Mouse (Mus musculus): Measurements from ENCODE around the gene Alpi. TPM values are rescaled to one million over a fixed set of nuclear protein-coding genes. Genes with fewer than 3 reads are reported as not detected.
A peak's percentile ranks its signal among the peaks of the same experiment; 100 is the strongest.

The Alpi gene
- polyA plus RNA-seq (2015; fragmentation: Nextera tagmentation; extraction: Ambion mirVana), result 0.72 TPM in 1 of 2 replicates, not detected in the other

DNA sequence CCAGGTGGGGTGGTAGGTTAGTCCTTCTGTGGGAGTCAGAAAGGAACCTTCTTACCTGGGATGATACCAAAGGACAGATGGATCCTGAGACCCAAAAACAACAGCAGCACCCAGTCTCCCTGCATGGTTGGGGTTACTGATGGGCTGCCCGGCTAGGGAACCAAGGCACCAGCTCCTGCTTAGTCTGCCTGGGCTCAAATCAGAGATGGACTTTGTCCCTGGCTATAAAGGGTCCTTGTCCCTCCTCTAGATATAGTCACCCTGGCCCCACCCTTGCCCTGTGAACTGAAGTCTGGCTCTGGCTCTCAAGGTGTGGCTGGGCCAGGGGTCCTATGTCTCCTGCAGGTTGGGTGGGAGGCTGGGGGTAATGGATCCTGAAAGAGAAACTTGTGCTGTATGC, at the start of gene Alpi:
TSS of gene Alpi (minus strand) at position 196 of the 400 bp plus-strand sequence.
- Histone ChIP-seq H3K9me3 (replicated peaks) (no peaks in the 10 kb centered on the region), H3K4me1 (peaks cover 5% of the 10 kb centered on the region; the same call in 1 of the 2 replicates), H3K4me2 (no peak within 1 kb of the TSS), H3K36me3 (no peaks in the 10 kb centered on the region), H3K27ac (replicated peaks) (no peak within 1 kb of the TSS), H3K9ac (replicated peaks) (no peak within 1 kb of the TSS), H3K4me3 (replicated peaks) (no peak within 1 kb of the TSS), H3K27me3 (replicated peaks) (peaks cover 5% of the 10 kb centered on the region; the same call in 1 of the 2 replicates)
- 95% methylated on average over 1 of the region's 1 CpGs for WGBS
- ATAC-seq (ENCODE audit: low FRiP score), result no peak

DNA sequence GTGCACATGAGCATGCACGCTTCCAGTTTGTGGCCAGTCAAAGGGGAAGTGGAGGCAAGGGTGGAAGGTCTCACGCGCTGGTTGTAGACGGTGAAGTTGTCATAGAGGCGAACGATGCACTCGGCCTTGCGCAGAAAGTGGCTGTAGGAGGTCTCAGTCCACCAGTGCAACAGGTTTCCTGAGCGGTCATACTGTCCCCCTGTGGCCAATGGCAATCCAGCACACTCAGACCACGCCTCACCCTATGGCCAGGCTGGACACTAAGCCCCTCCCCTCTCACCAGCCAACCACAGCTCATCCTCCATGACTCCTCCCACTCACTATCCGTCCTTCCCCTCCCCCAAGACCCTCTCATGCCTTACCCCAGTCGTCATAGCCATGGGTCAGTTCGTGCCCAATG, 48.0 kb upstream of the Alpi start:
- peaks cover 59% of the 10 kb centered on the region for H3K27me3 ChIP-seq (replicated peaks)
- H3K4me3 ChIP-seq (replicated peaks), result no peak overlapping the region
- no peaks in the 10 kb centered on the region for H3K9me3 ChIP-seq (replicated peaks)
- H3K27ac ChIP-seq (replicated peaks), result no peak overlapping the region
- WGBS, result 31% methylated on average over 13 of the region's 13 CpGs
- no peak overlapping the region for H3K9ac ChIP-seq (replicated peaks)
- no peak overlapping the region for H3K4me2 ChIP-seq
- no peak for ATAC-seq (ENCODE audit: low FRiP score)
- no peaks in the 10 kb centered on the region for H3K36me3 ChIP-seq
- H3K4me1 ChIP-seq, result peaks cover 15% of the 10 kb centered on the region

DNA sequence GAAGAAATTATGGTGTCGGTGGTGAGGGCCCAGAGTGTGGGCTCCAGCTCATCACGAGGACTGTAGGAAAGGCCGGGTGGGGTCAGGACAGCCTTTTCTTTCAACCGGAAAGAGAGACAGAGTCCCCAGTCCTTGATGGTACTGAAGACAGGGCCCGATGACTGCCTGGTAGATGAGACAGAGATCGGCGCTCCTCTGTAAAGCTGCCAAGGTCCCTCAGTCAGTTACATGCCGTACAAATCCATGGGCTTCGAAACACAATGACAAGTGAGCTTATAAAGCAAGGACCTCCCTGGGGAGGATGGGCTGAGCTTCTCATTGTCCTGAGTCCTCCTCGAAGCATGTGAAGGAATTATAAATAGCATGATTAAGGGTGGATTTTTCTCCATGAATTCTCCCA, 41.7 kb upstream of the Alpi start:
- H3K9ac ChIP-seq (replicated peaks), result no peak overlapping the region
- 51% methylated on average over 10 of the region's 10 CpGs for WGBS
- H3K4me1 ChIP-seq, result peaks cover 25% of the 10 kb centered on the region

DNA sequence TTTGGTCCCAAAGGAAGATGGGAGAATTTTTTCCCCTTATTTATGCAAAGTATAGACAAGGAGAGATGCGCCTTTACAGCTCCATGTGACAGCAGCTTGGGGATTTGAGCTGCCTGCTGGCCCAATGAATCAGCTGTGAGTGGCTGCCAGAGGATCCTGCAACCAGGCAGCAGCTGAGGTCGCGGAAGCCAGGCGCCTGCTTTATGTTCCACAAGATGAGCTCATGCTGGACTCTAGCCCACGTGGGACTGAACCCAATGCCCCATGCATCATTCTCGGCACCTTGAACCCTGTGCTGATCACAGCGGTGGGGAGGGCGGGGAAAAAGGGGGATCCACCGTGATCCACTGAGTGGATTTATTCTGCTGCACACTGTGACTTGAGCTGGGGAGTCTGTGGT, 41.0 kb upstream of the Alpi start:
- Histone ChIP-seq H3K27ac (replicated peaks) (peak overlapping the region; percentile 54; the same call in 1 of the 2 replicates), H3K9ac (replicated peaks) (no peak overlapping the region), H3K9me3 (replicated peaks) (no peaks in the 10 kb centered on the region), H3K4me1 (peaks cover 25% of the 10 kb centered on the region), H3K27me3 (replicated peaks) (0 out of 2 replicates have a peak, but pooled peaks cover 5% of the 10 kb centered on the region), H3K4me3 (replicated peaks) (no peak overlapping the region), H3K36me3 (no peaks in the 10 kb centered on the region), H3K4me2 (no peak overlapping the region)
- 24% methylated on average over 9 of the region's 9 CpGs for WGBS
- ATAC-seq (ENCODE audit: low FRiP score), result peak; percentile 79

More for the DNA sequence above, 41.7 kb upstream of the Alpi start:
- 0 out of 2 replicates have a peak overlapping the region, but pooled peaks have one; percentile 54 for H3K27ac ChIP-seq (replicated peaks)
- H3K36me3 ChIP-seq, result no peaks in the 10 kb centered on the region
- peak; percentile 30; the same call in 1 of the 2 replicates for ATAC-seq (ENCODE audit: low FRiP score)
- H3K27me3 ChIP-seq (replicated peaks), result 0 out of 2 replicates have a peak, but pooled peaks cover 8% of the 10 kb centered on the region
- H3K4me2 ChIP-seq, result no peak overlapping the region
- H3K9me3 ChIP-seq (replicated peaks), result no peaks in the 10 kb centered on the region
- no peak overlapping the region for H3K4me3 ChIP-seq (replicated peaks)

DNA sequence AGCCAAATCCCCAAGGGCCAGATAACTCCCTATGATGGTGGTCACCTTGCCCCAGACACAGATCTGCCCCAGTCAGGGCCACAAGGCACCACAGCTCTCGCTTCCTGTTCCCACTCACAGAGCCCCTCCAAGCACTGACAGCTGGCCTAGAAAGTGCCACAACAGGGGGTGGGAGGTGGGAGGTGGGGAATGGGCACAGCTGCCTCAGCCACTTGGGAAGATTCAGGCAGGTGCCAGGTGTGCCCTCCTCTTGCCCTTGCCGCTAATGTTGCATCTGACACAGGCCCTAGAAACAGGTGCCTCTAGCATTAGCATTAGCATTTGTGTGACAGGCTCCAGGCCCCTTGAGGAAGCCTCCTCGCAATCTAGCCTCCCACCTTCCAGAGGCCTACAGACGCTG, 40.1 kb upstream of the Alpi start:
- 55% methylated on average over 4 of the region's 4 CpGs for WGBS
- Histone ChIP-seq H3K36me3 (no peaks in the 10 kb centered on the region), H3K9me3 (replicated peaks) (no peaks in the 10 kb centered on the region), H3K4me1 (peaks cover 25% of the 10 kb centered on the region), H3K4me2 (no peak overlapping the region), H3K27me3 (replicated peaks) (0 out of 2 replicates have a peak, but pooled peaks cover 5% of the 10 kb centered on the region), H3K9ac (replicated peaks) (no peak overlapping the region), H3K4me3 (replicated peaks) (no peak overlapping the region), H3K27ac (replicated peaks) (no peak overlapping the region)
- no peak for ATAC-seq (ENCODE audit: low FRiP score)

DNA sequence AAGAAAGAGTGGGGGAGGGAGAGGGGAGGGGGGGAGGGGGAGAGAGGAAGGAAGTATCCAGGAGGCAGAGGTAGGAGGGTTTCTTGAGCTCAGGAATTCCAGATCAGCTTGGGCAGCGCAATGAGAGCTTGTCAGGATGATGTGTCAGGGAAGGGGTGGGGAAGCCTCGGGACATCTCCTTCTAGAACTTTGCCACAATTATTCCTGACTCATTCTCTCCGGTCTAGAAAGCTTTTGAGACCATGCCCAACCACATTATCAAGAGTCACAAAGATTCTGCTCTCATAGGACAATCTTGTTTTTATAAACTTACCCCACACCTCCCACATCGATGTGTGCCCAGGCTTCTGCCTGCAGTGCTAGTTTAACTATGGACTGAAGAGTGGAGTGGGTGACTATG, 30.4 kb upstream of the Alpi start:
- no peaks in the 10 kb centered on the region for H3K9me3 ChIP-seq (replicated peaks)
- H3K36me3 ChIP-seq, result no peaks in the 10 kb centered on the region
- H3K4me3 ChIP-seq (replicated peaks), result no peak overlapping the region
- no peak overlapping the region for H3K9ac ChIP-seq (replicated peaks)
- H3K4me2 ChIP-seq, result no peak overlapping the region
- no peak overlapping the region for H3K27ac ChIP-seq (replicated peaks)
- H3K27me3 ChIP-seq (replicated peaks), result peaks cover 24% of the 10 kb centered on the region
- 87% methylated on average over 4 of the region's 4 CpGs for WGBS
- H3K4me1 ChIP-seq, result peaks cover 5% of the 10 kb centered on the region
- ATAC-seq (ENCODE audit: low FRiP score), result no peak

DNA sequence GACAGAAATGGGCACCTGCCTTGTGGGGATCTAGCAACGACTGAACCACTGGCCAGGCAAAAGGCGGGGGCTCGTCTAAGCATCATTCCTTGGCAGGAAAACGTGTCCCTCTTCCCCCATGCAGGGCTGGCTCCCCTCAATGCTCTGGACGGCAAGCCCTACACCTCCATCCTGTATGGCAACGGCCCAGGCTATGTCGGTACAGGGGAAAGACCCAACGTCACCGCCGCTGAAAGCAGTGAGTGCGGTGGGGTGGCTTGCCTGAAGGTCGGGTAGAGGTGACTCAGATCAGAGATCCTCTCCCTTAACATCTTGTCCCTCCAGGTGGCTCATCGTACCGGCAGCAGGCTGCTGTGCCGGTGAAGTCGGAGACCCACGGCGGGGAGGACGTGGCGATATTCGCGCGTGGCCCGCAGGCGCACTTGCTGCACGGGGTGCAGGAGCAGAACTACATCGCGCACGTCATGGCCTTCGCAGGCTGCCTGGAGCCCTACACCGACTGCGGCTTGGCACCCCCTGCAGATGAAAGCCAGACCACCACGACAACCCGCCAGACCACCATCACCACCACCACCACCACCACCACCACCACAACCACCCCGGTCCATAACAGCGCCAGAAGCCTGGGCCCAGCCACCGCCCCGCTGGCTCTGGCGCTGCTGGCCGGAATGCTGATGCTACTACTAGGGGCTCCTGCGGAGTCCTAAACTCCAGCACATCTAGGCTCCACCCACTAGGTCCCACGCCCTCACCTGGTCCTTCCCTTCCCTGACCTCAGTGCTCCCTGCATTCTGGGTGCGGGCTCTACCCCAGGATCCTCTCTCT, 26.0 kb upstream of the Alpi start:
- peak overlapping the region; percentile 27 for H3K4me3 ChIP-seq (replicated peaks)
- H3K9me3 ChIP-seq (replicated peaks), result no peaks in the 10 kb centered on the region
- H3K27ac ChIP-seq (replicated peaks), result no peak overlapping the region
- 0 out of 2 replicates have a peak overlapping the region, but pooled peaks have one; percentile 8 for H3K9ac ChIP-seq (replicated peaks)
- no peaks in the 10 kb centered on the region for H3K36me3 ChIP-seq
- H3K4me1 ChIP-seq, result peaks cover 5% of the 10 kb centered on the region
- H3K27me3 ChIP-seq (replicated peaks), result peaks cover 33% of the 10 kb centered on the region
- 10% methylated on average over 43 of the region's 43 CpGs for WGBS
- peak overlapping the region; percentile 53 for H3K4me2 ChIP-seq
- peak; percentile 50; the same call in 1 of the 2 replicates for ATAC-seq (ENCODE audit: low FRiP score)

DNA sequence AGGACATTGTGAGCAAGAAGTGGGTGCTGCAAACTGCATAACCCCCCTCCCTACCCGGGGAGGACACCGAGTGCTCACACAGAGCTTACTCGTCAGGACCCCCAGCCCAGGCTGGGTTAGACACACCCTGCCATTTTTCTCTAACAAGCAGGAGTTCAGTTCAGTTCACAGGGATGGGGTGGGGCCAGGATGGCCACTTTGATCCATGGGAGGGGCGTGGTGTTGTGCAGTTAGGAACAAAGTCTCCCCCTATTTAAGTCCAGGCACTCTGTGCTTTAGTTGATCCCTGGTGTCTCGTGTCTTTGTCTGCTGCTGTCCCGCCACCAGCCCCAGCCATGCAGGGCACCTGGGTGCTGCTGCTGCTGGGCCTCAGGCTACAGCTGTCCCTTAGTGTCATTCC, 23.3 kb upstream of the Alpi start, which contains the start of gene Akp3:
TSS of gene Akp3 (plus strand) at position 301 of the 400 bp plus-strand sequence.
- Histone ChIP-seq H3K27me3 (replicated peaks) (peaks cover 33% of the 10 kb centered on the region), H3K27ac (replicated peaks) (no peak within 1 kb of the TSS), H3K4me1 (peaks cover 5% of the 10 kb centered on the region), H3K9me3 (replicated peaks) (no peaks in the 10 kb centered on the region), H3K4me3 (replicated peaks) (no peak within 1 kb of the TSS), H3K36me3 (no peaks in the 10 kb centered on the region), H3K4me2 (no peak within 1 kb of the TSS), H3K9ac (replicated peaks) (no peak within 1 kb of the TSS)
- WGBS, result 69% methylated on average over 6 of the region's 6 CpGs
- no peak for ATAC-seq (ENCODE audit: low FRiP score)

DNA sequence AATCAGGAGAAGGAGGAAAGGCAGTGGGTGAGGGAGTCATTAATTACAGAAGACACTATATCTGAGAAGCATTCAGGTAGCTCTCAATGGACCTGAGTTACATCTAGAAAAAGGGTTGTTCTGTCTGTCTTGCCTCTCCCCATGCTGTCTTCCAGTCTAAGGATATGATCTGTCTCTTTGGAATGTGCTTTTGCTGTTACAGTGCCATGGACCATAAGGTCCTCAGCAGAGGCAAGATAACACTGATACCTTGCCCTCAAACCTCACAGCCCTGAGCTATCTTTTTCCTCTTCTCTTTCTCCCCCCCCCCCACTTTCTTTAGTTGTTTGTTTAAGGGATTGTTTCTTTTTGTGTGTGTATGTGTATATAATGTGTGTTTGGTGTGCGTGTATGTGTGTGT, 13.4 kb upstream of the Alpi start:
- no peak overlapping the region for H3K4me3 ChIP-seq (replicated peaks)
- no peaks in the 10 kb centered on the region for H3K27me3 ChIP-seq (replicated peaks)
- 96% methylated on average over 1 of the region's 1 CpGs for WGBS
- H3K4me2 ChIP-seq, result no peak overlapping the region
- no peaks in the 10 kb centered on the region for H3K4me1 ChIP-seq
- no peak for ATAC-seq (ENCODE audit: low FRiP score)
- H3K9ac ChIP-seq (replicated peaks), result no peak overlapping the region
- no peak overlapping the region for H3K27ac ChIP-seq (replicated peaks)
- no peaks in the 10 kb centered on the region for H3K9me3 ChIP-seq (replicated peaks)
- H3K36me3 ChIP-seq, result no peaks in the 10 kb centered on the region

DNA sequence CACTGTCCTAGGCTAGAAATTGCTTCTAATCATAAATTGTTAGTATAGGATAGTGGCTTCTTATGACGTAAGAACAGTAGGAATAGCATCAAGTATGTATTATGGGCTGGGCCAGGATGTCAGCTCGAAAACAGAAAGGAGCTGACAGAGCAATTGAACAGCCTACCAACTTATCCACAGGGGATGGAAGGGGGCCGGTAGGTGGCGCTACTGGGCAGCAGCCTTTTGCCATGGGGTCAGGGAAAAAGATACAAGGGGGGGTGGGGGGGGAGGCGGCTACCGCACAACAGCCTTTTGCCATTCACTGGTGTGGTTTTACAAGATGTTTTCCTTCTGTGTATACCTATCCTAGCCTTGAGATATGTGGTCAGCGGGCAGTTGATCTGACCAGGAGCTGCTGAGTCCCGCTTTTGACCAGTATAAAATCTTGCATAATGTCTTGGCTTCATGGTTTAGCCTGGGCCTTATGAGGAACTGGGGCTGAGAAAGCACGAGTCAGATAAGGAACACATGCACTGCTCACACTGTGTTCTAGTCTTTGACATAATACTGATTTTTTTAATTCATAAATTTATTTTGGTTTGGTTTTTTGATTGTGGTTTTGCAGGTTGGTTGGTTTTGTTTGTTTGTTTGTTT, 10.4 kb upstream of the Alpi start:
- H3K36me3 ChIP-seq, result no peaks in the 10 kb centered on the region
- no peaks in the 10 kb centered on the region for H3K27me3 ChIP-seq (replicated peaks)
- WGBS, result 36% methylated on average over 9 of the region's 9 CpGs
- H3K4me1 ChIP-seq, result no peaks in the 10 kb centered on the region
- no peak overlapping the region for H3K27ac ChIP-seq (replicated peaks)
- H3K4me3 ChIP-seq (replicated peaks), result no peak overlapping the region
- ATAC-seq (ENCODE audit: low FRiP score), result no peak
- no peak overlapping the region for H3K9ac ChIP-seq (replicated peaks)
- no peak overlapping the region for H3K4me2 ChIP-seq
- no peaks in the 10 kb centered on the region for H3K9me3 ChIP-seq (replicated peaks)

DNA sequence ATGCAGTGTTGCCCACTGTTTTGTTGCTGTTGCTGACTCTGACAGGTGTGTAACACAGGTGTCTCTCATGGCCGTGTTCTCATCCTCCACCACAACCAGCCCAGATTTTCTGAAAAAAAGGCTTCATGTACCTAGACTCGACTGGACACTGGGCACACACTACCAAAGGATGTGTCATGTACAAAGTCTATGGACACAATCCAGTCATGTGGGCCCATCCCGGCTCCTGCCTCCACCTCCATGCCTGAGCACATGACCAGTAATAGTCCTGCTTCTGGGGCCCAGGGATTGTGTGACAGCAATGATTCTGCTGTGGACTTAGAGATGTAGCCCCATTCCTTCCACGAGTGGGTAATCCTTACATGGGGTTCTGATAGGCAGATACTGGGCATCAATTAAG, 7.2 kb upstream of the Alpi start:
- H3K4me3 ChIP-seq (replicated peaks), result no peak overlapping the region
- H3K4me1 ChIP-seq, result no peaks in the 10 kb centered on the region
- H3K4me2 ChIP-seq, result no peak overlapping the region
- H3K9me3 ChIP-seq (replicated peaks), result no peaks in the 10 kb centered on the region
- H3K36me3 ChIP-seq, result no peaks in the 10 kb centered on the region
- ATAC-seq (ENCODE audit: low FRiP score), result no peak
- H3K27ac ChIP-seq (replicated peaks), result no peak overlapping the region
- no peak overlapping the region for H3K9ac ChIP-seq (replicated peaks)
- H3K27me3 ChIP-seq (replicated peaks), result no peaks in the 10 kb centered on the region
- WGBS, result 89% methylated on average over 4 of the region's 4 CpGs

DNA sequence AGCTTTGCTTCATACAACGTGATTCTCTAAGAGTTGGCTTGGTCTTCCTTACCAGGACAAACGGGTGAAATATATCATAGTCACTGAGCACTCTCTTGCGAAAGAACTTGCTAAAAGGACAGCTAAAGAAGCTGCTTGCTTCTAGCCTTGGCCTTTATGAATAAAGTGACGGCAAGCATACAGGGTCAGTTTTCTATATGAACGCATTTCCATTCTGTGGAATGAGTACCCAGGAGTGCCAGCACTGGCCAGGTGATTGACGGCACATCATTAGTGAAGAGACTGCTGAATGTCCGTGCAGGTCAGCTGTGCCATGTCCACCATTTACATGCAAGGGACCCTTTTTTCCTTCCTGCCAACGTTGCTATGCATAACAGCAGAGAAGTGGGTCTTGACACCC, 5.1 kb upstream of the Alpi start:
- Histone ChIP-seq H3K4me1 (no peaks in the 10 kb centered on the region), H3K27me3 (replicated peaks) (no peaks in the 10 kb centered on the region), H3K4me2 (no peak overlapping the region), H3K4me3 (replicated peaks) (no peak overlapping the region), H3K27ac (replicated peaks) (no peak overlapping the region), H3K36me3 (no peaks in the 10 kb centered on the region), H3K9ac (replicated peaks) (no peak overlapping the region), H3K9me3 (replicated peaks) (no peaks in the 10 kb centered on the region)
- WGBS, result 73% methylated on average over 8 of the region's 8 CpGs
- ATAC-seq (ENCODE audit: low FRiP score), result no peak

All from neural tube, embryonic 15.5 days (tissue).